Mouse (Mus musculus) heart, adult 11 months (tissue): Measurements from ENCODE around the gene Cwc25.
A peak's percentile ranks its signal among the peaks of the same experiment; 100 is the strongest.
"Not testable (repeated sequence)": the region's sequence is repeated elsewhere in the genome, so short reads cannot be mapped to it uniquely, and the experiment has no call there.

ENCODE experiments used
- DNase-seq: peaks from one replicate; pipeline ENCODE4 v3.0.0; 2022

Cwc25 gene

DNA sequence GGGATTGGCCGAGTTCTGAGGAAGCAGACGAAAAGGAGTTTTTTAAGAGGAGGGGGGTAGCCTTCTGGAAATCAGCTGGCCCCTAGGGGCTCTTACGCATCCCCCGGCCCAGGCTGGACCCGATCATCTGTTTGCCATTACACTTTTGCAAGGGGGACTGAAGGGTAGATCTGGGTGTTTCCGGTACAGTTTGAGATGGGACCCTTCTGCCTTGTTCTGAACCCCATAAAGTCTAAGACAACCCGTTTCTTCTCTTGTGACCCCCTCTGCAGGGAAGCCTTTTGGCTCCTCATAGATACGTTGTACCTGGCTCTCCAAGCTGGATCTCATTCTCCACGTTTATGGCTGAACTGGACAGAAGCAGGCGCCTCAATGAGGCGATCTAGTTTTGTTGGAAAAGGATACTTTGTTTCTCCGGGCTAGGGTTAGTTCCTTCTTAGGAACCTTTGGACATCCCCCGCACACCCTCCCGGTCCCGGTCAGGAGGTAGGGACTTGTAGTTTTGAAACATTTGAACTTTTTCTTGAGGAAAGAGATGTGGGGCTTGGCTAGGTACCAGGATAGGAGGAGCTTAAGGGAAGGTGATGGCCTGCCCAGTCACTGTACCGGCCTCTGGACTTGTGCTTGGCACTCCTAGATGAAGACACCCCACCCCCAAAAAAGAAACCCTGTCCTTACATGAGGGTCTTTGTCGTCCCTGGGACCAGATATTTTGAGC lies 34.5 kb upstream of the Cwc25 start:
- peak; percentile 95 for DNase-seq

DNA sequence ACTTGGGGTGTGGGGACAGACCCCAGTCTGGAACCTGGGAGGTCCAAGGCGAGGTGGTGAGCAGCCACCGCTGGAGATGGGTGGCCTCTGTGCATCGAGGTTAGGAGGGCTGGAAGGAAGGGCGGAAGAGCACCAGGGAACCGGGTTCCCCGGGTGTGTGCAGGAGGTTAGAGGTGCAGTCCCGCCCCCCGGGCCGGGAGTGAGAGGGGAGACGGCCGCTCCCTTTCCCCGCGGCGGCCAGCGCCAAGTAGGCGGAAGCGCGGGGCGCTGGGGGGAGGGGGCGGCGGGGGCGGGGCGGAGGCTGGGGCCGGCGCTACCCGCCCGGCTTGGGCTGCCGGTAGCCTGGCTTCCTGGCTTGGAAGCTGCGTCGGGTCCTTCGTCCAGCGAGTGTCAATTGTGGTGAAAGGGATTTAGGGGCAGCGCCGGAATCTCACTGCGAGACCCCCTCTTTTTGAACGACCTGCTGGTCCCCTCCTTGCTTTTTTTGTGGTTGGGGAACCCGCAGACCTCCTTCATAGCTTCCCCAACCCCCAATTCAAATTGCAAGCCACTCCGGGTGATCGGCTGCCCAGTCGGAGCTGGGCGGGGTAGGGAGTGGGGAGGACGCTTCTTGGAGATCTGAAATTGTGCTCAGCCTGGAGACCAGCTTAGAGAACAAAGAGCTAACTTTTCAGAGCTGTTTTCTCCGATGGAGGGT lies 33.8 kb upstream of the Cwc25 start:
- peak; percentile 99 for DNase-seq

DNA sequence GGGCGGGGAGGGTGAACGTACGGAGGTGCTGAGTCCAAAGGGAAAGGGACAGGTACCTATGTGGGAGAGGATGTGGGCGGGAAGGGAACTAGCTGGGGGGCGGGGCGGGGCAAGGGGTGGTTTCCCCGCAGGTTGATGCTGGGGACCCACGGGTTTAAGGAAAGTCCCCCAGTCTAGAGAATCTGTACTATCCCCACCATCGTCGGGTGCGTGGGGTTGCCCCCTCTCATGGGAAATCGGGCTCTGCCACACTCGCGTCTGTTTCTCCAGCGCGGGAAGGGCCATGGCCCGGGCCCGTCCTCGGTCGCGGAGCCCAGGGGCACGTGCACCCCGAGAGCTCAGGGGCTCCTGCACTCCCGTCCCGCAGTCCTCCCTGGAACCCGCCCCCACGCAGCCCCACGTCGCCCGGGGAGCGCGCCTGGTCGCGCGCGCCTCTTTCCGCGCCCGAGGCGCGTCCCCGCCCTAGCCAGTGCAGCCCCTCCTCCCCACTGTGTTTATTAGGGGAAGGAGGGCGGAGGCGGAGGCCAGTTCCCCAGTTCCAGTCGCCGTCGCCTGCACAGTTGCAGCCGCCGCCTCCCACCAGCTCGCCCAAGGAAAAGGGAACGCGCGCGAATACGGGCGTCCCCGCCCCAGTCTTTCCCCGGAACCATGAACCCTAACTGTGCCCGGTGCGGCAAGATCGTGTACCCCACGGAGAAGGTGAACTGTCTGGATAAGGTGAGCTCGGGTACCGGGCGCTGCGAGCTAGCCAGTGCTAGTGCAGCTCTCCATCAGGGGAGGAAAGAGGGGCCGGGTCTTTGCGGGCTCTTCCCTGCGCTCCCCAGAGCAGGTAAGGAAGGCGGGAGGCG lies 33.0 kb upstream of the Cwc25 start:
- peak; percentile 99 for DNase-seq

DNA sequence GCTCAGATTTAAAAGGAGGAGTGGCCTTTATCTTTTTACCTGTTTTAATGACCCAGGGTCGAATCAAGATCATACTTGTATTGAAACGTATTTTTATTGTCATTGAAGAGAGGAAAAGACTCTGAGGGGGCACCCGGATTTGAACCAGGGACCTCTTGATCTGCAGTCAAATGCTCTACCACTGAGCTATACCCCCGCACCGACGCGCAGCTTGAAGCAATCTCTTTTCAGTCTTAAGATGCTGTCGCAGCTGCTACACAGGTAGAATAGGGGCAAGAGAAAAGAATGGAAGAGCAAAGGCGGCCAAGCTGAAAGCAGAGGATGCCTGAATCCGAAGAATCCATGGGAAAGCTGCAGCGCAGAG lies 32.4 kb upstream of the Cwc25 start, which contains the start of gene Lasp1:
Gene Lasp1, plus strand, starts transcription at position 219 of the 364 bp plus-strand sequence.
- peak; percentile 98 for DNase-seq

DNA sequence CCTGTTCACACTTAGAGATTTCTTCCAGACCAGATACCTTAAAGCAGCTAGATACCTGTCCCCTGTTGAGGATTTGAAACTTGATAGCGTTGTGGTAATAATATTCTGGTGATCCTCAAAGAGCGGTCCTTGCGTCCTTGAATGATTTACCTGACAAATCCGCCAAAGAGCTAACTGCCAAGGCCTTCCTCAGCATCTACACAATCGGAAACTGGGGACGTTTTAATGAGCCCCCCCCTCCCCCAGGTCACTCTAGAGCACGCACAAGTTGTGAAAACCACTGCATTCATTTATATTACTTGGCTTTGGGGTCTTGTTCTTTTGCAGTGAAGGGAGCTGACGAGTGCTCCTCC lies 31.7 kb upstream of the Cwc25 start:
- no peak for DNase-seq

DNA sequence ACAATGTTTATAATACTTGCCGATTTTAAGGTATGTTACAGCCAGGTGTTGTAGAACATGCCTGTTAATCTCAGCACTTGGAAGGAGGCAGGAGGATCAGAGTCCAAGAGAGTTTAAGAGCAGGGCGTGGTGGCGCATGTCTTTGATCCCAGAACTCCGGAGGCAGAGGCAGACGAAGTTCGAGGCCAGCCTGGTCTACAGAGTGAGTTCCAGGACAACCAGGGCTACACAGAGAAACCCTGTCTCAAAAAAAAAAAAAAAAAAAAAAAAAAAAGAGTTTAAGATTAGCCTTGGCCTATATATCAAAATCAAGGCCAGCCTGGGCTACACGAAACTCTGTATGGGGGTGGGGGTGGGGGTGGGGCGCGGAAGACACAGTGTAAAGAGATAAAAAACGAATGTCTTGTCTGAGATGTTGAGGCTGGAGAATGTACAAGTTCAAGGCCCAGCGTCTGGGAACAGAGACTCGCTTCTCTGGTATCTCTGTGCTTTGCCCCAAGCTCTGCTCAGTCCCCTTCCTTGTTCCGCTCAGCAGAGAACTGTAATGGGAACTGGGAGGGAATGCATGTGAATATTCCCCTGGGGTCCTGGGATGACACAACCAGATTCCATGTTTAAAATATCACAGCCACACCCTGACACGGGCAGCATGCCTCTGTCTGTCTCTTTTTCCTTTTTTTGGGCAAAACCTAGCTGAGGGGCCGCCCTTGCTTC lies 31.2 kb upstream of the Cwc25 start:
- DNase-seq, result peak; percentile 96

DNA sequence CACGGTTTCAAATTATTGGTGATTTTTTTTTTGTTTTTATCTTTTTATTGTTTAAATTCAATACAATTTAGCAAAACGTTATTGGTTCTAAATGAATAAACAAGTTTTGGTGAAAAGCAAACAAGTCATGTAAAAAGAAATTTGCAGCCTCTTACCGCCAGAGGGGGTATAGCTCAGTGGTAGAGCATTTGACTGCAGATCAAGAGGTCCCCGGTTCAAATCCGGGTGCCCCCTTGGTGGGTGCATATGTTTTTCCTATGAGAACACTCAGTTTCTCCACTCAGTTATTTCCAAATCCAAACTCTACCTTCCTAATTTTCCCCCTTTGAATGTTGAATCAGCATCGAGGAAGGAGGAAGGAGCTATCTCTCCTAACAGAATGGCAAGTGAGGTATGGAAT lies 30.6 kb upstream of the Cwc25 start:
- no peak for DNase-seq

DNA sequence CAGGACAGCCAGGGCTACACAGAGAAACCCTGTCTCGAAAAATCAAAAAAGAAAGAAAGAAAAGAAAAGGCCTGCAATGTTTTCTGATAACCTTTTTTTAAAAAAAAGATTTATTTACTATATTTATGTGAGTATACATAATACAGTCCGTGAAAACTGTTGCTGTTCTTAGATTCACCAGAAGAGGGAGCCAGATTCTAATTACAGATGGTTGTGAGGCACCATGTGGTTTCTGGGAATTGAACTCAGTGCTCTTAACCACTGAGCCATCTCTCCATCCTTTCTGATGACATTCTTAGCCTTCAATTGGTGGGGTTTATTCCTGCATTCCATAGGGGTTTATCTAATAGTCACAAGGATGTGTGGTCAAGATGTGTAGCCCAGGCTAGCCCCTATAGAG lies 26.8 kb upstream of the Cwc25 start:
- no peak for DNase-seq

DNA sequence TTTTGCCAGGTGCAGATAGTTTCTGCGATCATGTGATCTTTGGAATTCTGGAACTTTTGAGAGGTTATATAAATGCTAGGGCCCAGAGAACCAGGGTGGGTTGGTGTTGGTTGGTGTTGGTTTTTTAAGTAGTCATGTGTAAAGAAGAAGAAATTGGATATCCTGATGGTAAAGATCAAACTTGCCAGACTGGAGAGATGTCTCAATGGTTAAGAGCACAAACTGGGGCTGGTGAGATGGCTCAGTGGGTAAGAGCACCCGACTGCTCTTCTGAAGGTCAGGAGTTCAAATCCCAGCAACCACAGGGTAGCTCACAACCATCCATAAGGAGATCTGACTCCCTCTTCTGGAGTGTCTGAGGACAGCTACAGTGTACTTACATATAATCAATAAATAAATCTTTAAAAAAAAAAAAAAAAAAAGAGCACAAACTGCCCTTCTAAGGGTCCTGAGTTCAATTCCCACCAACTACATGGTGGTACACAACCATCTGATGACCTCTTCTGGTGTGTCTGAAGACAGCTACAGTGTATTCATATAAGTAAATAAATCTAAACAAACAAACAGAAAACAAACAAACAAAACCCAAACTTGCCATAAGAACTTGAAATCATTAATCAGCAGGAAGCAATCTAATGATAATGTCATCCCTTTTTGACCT lies 24.6 kb upstream of the Cwc25 start:
- DNase-seq, result not testable (repeated sequence)

DNA sequence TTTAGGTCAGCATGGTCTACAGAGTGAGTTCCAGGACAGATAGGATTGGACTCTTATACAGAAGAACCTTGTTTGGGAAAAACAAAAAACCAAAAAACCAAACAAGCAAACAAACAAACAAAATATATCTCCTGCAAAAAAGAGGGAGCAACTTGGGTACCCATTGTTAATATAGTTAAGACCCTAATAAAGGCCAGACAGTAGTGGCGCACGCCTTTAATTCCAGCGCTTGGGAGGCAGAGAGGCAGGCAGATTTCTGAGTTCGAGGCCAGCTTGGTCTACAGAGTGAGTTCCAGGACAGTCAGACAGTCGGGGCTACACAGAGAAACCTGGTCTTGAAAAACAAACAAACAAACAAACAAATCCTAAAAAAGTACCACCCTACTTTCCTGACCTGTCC lies 23.4 kb upstream of the Cwc25 start:
- DNase-seq, result no peak

DNA sequence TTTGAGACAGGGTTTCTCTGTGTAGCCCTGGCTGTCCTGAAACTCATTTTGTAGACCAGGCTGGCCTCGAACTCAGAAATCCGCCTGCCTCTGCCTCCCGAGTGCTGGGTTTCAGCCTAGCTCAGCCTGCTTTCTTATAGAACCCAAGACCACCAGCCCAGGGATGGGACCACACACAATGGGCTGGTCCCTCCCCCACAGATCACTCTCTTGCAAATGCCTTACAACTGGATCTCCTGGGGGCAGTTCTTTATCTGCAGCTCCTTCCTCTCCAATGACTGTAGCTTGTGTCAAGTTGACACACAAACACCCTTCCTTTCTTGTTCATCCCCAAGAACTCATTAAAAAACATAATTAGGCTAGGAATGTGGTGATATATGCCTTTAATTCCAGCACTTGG lies 21.6 kb upstream of the Cwc25 start:
- DNase-seq, result no peak

DNA sequence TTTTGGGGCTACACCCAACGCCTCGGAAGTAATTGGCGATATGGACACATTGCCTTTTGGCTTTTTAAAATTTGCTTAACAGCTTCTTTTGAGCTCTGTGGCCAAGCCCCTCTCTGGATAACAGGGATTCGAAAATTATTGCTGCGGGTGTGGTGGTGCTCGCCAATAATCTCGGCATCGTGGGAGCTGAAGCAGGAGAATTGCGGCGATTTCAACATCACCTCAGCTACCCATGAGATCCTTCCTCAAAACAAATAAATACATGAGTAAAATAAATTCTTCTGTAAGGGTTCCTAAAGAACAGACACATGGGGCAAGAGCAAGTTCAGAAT lies 16.2 kb upstream of the Cwc25 start:
- DNase-seq, result no peak

DNA sequence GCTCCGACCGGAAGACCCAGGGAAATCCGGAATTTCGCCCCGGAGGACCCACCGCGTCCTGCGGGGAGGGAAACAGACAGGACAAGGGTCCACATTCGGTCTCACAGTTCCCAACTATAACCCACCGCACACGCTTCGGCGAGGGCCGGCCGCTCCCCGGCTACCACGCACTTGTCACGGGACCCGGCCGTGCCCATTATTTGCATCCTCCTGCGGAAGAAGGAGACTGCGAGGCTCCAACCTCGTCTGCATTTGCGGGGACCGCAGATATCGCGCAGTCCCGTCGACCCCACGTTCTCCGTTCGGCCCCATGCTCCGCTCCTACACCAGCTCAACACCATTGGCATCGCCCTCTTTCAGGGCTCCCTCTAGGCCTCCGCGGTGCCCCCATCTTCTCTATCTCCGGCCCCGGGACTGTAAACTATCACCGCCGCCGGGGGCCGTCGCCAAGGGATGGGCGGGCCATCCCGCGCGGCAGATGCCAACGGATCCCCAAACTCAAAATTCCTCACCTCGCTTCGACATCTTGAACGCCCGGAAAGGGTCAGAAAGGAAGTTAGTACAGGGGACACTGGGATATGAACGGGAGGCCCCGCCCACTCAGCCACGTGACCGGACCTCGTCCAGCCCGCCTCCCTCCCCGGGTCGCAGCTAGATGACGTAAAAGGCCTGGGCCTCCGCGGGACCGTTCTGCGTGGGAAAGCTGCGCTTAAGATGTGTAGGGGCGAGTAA lies 15.6 kb upstream of the Cwc25 start, which contains the start of gene Rpl23:
Gene Rpl23, minus strand, starts transcription at position 606 of the 732 bp plus-strand sequence.
- DNase-seq, result peak; percentile 100

DNA sequence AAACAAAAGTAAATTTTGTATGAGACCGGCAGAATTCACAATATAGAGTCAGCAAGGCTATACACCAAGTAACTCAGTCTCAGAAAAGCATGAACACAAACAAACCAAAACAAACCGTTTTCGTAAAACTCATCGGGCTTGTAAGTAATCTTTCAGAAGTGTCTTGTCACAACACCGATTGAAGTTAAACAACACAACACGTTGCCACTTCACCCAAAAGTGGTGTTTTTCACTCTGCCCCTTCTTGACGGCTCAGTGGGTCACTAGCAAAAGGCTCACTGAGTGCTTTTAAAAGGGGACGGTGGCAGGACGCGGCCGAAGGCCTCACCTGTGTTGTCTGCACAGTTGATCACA lies 15.1 kb upstream of the Cwc25 start:
- DNase-seq, result no peak

DNA sequence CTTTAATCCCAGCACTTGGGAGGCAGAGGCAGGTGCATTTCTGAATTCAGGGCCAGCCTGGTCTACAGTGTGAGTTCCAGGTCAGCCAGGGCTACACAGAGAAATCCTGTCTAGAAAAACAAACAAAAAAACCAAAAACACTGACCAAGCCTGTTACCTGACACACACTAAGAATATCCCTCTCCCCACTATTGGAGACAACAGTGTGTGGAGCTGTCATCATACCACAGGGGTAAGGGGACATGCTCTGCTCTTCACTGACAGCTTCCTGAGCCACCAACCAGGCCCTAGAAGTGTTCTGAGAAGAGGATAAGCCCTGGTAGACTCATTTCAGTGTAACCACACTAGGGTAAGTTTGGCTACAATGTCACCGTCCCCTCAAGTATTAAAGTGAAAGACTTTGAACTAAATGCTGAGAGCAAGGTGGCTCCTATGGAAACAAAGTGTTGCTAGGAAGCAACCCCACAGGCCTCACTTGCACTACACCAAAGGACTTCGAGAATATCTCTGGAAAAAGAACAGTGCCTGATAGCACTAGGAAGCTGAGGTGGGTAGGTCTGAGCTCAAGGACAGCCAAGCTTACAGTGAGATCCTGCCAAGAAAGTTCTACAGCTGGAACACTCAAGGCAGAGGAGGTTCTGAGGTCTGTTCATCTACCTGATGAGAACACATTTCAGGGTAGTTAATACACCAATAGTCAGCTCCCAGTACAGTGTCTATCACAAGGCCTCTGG lies 13.8 kb upstream of the Cwc25 start:
- DNase-seq, result no peak

DNA sequence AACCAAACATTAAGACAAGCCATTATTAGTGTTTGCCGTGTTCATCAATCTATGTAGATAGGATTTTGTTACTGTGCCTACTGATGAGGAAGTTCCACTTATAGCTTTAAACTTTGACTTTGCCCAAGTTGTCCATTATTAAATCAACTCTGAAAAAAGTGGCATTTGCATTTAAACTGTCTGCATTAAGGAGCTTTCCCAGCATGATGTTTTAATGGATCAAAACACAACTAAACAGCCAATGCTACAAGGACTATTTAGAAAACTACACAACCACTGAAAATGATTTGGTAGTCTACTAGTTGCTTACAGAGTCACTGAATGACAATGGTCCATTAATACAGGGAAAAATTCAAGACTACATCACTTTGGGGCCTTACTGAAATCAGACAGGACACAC lies 12.6 kb upstream of the Cwc25 start:
- DNase-seq, result no peak

DNA sequence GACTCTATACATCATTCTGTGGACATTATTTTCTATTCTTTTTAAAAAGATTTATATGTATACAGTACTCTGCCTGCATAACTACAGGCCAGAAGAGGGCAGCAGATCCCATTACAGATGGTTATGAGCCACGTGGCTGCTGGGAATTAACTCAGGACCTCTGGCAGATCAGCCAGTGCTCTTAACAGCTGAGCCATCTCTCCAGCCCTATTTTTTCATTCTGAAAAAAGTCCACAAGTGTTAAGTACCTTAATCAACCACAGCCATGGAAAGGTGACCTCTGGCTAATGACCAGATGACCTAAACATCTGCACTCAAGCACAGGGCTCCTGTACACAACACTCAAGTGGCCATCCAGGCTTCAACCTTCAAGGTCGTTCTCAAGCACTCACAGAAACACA lies 10.8 kb upstream of the Cwc25 start:
- DNase-seq, result no peak

DNA sequence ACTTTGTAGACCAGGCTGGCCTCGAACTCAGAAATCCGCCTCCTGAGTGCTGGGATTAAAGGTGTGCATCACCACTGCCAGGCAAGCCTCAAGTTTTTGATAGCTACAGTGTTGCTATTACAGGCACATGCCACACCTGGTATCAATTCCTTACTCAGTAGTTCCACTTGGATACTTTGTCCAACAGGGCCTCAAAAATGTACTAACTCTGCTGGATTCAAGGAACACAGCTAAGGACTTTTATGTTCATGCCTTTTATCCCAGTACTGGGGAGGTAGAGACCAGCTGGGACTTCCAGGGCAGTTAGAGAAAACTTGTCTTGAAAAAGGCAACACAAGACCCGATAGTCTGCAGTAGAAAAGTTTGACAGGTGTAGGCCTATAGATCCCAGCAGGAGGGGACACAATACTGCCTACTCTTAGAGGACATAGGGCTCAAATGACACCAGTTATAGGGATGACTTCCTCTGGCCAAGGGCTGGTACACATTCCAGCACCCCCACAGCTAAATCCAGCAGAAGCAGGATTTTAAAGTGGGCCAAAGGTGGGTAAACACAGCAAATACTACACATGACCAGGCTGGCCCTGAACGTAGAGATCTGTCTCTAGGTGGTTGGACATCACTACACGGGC lies 10.3 kb upstream of the Cwc25 start:
- no peak for DNase-seq

DNA sequence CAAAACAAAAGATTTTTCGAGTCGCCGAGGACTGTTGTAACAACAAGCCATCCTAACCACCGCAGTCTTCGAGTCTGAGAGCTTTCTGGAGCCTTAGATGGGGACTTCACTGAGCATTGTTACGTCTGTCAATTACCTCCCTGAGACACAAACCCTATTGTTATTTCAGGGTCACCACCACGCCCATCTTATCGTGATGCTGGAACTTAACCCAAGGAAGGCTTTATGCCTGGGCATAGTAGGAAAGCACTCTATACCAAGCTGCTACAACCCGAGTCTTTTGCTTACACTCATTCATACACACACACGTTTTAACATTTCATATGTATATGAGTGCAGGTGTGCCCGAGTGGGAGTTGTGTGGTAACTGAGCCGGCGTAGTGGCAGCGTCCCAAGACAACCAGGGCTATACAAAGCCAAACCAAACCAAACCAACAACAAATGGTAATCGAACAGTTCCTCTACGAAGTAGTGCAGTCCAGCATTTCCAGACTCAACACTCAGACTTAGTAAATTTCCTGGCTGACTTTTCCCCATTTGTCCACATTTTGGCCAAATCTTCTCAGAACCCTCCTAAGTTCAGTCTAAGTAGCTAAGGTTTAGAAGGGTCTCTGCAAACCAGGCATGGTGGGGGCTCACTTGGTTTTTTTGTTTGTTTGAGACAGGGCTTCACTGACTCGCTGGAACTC lies 9.6 kb upstream of the Cwc25 start, which contains the start of gene 1700001P01Rik:
Gene 1700001P01Rik, minus strand, starts transcription at position 111 of the 689 bp plus-strand sequence.
- no peak for DNase-seq

DNA sequence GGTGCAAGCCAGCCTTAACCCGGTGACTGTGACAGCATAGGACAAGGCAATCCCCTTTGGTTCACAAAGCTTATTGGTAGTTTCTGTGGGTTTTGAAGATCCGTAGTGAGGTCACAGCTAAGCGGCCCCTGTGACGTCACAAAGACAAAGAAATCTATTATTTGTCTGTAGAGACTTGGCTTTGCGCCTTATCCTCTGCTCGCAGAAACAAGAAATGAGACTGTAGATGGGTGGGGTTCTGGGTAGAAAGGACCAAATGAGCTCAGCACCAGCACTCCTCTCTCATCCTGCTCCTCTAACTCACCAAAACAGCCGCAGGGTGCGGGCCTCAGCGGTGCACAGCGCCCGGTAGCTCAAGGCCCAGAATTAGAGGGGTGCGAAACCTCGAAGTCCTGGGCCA lies 8.8 kb upstream of the Cwc25 start:
- no peak for DNase-seq
